Mouse (Mus musculus) WW6 (cell line): ENCODE measurements around the gene Ppp5c.

Experiments used
- DNase-seq: peaks from one replicate; pipeline ENCODE4 v3.0.0-alpha.2; 2013; ENCODE audit warnings: low read depth, low spot score

The Ppp5c gene

DNA sequence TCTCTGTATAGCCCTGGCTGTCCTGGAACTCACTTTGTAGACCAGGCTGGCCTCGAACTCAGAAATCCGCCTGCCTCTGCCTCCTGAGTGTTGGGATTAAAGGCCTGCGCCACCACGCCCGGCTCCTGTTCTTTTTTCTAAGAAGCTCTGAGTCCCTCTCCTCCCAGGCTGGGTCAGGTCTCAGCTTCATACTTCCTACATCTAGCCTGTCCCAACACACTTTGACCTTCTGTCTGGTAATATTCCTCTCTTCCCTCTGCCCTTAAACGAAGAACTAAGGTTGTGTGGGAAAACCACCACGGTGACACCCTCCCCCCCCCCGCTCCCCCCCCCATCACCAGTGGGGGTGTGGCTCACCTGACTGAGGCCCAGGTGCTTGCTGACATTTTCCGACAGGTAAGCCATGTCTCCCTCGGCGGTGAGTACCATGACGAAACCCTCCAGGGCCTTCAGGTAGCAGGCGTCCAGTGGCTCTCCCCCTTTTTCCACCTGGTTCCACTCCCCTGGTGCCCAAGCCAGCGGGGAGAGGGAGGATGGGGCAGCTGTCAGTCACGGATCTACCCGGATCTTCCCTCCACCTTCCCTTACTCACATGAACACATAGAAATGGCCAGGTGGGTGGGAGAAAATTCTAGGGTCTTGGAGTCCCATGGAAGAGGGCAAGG is 26.7 kb upstream of the Ppp5c start:
- no peak for DNase-seq

DNA sequence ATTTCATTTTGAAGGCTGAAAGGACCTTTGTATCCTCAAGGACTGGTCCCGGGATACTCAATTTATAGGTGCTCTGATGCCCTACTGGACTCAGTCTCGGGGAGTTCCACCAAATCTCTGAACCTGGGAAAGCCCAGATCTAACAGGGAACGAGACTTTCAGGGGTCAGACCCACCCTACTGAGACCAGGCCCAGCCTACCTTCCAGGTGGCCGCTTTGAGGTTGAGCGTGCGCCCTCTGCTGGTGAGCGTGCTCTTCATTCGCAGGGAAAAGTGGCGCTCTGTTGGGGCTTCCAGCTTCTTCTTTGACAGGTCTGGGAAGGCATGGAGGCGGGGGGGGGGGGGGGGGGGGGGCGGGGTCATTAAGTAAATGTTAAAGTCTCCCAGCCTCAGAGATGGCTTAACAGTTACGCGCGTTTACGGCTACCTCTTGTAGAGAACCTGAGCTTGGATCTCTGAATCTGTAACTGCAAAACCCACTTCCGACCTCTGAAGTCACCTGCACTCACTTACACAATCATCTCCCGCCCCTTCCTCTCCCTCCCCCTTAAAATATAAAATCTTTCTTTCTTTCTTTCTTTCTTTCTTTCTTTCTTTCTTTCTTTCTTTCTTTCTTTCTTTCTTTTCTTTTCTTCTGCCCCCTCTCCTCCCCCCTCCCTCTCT is 23.3 kb upstream of the Ppp5c start:
- peak; percentile 59 for DNase-seq

DNA sequence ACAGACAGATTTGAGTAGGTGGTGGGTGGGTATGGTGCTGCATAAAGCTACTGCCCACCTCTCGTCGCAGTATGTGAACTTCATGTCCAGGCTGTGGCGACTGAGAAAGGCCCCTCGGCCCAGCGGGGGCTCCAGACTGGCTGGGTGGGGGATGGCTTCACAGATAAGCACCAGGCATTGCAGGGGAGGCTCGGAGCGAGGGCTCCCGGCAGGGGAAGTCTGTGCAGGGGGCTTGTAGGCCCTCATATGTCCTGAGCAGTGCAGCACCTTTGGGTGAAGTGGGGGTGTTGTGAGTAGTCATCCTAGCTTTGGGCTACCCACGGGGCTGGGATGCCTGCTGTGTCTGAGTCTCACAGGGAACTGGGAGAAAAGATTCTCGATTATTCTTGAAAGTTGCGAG is 22.8 kb upstream of the Ppp5c start:
- no peak for DNase-seq

DNA sequence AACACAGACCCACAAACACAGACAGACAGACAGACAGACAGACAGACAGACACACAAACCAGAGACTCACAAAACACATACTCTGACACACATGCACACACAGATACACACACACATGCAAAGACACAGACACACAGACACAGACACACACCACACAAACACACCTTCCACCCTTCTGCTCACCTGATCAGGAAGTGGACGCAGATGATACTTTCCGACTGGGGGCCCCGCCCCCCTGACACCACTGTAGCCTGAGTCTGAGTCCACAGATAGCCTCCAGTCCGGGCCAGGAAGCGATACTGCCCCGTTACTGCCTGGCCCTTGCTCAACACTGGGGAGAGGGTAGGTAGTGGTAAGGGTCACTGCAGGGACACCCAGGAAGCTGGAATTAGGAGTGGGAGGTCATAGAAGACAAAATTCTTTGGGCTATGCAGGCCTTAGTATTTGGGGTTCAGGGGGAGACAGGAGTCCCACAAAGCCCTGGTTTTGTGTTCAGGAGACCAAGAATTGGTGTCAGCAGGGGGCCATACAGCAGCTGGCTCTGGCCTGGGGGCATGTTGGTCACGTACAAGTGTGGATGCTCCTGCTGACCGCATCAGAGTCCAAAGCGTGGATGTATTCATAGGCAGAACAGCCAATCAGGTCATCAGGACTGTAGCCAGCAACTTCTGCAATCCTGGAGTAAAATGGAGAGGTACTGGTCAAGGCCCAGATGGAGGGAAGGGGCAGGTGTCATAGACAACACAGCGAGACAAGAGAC is 20.9 kb upstream of the Ppp5c start:
- no peak for DNase-seq

DNA sequence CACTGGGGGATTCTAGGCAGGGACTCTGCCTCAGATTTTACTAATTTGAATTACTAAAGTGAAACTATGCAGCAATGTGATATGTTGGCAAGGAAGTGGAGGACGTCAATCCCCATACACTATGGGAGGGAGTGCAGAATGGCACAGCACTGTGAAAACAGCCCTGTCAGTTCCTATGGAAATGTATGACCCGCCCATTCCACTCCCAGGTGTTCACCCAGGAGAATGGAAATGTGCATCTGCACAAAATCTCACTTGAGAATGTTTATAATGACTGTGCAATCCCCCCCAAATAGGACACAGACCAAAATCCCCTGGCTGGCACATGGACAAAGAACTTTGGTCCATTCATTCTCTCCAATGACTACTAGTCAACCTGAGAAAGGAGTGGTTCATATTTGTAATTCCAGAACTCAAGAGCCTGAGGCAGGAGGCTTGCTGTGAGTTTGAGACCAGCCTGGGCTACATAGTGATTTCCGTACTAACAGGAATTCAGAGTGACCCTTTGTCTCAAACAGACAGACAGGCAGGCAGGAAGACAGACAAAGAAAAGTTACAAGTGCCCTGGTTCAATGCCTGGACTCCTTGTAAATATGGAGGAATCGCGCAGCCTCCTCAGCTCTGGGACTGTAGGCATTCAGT is 19.4 kb upstream of the Ppp5c start:
- DNase-seq, result no peak

DNA sequence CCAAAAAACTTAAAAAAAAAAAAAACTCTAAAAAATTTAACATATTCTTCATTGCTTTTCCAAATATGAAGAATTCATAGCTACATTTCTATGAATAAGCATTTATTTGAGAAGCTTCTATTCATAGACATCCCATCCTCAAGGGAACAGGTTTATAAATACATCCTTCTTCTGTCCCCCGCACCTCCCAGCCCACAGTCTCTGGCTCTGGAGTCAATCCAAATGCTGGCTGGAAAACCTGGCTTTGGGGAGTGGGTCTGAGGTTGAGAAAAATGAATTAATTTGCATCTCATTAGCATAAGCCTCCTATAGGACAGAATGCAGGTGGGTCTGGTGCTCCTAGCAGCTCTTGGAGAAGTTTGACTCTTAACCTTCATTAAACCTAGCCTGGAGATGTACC is 18.0 kb upstream of the Ppp5c start:
- DNase-seq, result no peak

DNA sequence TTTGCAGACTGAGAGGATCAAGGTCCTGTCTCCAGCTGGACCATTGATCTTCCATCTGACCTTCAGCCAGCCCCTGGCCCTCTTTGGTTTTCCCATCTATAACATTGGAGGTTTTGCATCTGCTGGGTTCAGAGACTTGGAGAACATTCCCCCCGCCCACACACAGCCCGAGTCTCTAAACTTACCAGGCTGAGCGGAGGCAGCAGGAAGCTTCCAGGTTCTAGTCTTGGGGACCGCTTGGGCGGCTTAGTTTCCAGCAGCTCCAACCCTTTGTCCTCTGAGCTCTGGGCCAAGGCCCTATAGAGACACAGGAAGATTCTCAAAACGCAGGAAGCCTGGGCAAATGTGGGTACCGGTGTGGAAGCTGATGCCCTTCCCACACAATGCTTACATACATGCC is 11.6 kb upstream of the Ppp5c start:
- DNase-seq, result no peak

DNA sequence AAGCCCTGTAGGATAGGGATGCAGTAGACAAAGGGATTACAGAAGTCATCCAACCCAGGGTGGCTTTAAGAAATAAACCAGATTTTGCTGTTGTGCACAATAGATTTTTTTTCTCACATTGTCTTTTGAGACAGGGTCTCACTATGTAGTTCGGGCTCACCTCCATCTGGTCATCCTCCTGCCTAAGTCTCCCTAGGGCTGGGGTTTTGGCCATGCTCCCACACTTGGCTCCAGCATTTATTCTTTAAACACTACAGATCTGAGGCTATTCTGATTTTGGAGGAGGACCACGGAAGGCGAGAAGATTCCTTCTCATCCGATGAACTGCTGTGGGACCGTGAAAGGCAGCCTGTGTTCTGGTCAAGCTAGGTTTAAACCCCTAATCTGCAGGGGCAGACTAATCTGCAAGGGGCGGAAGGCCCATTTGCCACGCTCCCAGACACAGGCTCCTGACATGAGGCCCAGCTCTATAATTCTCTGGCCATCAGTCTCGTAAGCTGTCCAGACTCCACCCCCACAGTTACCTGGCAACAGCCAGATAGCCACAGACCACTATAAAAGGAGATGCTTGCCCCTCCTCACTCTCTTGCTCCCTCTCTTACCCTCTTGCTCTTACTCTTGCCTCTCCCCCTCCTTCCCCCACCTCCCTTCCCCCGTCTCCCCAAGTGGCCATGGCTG is 10.4 kb upstream of the Ppp5c start:
- no peak for DNase-seq

DNA sequence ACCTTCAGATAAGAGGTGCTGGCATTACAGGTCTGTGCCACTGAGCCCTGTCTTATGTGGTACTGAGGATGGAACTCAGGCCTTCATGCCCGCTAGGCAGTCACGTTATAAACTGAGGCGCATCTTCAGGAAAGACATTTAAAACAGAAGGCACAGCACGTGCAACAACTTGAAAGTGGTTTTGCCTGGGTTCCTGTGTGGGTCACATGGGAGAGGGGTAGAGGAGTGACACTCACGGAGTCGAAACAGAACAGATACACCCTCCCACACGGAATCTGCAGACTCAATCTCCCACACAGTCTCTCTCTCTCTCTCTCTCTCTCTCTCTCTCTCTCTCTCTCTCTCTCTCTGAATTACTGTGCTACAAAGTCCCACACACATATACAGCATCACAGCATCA is 2.5 kb upstream of the Ppp5c start:
- no peak for DNase-seq

DNA sequence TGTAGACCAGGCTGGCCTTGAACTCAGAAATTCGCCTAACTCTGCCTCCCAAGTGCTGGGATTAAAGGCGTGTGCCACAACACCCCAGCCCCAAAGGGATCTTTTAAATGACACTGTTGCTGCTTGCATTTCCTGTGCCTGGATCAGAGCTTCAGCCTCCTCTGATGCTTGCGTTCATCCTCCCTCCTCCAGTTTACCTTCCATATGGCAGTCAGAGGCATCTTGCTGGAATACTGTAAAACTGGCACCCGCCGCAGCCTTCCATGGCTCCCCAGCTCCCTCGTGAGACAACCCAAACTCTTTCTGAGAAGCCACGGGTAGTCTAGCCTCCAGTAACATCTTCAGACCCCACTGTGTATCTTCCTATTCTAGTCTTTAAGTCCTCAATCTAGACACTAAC is 1.2 kb upstream of the Ppp5c start:
- no peak for DNase-seq

DNA sequence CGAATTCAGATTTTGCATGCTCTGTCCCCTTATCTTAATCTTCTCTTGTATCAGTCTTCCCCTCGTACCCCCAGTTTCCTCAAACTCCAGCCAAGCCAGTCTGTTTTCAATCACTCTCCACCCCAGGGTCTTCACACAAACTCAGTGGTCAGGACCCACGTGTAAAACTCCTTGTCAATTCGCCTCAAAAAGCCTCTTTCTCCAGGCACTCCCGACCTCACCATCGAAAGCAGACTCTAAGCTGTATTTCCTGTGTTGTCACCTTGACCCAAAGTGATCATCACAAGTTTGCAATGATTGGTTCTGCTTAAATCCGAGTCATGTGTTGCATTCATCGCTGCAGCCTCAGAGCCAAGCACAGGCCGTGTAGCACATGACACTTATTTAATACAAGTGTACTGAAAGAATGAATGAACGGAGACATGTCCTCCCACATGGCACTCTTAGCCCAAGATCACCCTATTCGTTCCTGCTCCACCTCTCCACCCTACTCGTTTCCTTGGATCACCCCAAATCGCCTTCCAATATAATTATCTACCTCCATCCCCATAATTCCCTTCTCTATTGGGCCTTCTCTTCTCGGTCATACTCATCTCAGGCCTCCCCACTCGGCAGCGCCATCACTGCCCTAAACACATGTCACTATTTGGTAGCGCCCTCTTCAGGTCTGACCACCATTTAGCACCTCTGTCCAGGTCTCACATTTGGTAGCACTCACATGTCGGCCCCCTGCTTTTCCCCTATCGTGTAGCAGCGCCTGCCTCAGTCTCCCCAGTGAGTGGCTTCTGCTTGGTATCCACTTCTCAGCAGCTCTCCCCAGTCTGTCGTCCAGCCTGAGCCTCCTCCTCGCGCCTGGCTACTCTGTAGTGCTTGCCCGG is 775 bp downstream of the Ppp5c start:
- DNase-seq, result peak; percentile 73

DNA sequence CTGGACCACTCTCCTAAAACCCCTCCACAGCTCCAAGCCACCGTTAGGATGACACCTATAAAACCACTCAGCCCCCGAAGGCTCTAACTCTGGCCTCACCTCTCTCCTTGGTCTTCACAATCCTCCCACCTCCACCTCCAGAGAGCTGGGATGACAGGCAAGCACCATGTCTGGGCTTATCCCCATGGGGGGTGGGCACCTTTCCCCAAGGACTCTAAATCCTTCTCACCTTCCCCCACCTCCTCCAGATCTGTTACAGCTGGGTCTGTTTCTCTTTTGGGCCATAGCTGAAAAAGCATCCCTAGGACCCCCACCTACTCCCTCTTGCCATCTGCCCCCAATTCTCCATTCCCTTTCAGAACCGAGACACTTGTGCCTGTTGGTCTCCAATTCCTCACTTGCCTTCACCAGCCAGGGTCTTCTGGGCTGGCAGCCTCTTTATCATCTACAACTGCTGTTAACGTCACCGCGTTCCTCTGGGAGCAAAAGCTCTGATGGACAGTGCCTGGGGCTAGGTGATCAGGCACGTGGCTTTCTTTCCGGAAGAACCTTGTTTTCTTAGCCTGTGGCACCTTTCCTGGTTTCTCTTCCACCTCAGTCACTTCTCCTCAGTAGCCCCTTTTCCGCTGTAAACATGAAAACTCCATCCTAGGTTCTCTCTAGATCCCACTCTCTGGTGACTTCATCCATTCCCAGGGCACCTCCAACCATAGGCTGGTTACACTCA is 1.7 kb downstream of the Ppp5c start:
- no peak for DNase-seq

DNA sequence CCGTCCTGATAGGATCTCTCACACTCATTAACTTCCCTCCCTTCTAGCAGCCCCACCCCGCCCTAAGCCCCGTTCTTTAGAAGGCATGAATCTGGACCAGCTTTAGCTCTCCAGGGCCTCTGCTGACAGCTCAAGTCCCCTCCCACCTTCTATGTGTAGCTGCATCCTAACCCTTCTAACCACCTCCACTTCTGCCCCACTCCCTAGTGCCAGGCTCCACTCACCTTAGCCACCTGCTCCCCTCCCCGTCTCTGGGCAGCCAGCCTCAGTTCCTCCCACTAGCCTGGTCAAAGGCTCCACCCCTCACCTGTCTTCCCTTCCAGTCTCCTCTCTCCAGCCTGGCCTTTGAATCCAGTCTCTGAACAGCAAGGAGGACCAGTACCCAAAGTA is 2.2 kb downstream of the Ppp5c start:
- DNase-seq, result no peak

DNA sequence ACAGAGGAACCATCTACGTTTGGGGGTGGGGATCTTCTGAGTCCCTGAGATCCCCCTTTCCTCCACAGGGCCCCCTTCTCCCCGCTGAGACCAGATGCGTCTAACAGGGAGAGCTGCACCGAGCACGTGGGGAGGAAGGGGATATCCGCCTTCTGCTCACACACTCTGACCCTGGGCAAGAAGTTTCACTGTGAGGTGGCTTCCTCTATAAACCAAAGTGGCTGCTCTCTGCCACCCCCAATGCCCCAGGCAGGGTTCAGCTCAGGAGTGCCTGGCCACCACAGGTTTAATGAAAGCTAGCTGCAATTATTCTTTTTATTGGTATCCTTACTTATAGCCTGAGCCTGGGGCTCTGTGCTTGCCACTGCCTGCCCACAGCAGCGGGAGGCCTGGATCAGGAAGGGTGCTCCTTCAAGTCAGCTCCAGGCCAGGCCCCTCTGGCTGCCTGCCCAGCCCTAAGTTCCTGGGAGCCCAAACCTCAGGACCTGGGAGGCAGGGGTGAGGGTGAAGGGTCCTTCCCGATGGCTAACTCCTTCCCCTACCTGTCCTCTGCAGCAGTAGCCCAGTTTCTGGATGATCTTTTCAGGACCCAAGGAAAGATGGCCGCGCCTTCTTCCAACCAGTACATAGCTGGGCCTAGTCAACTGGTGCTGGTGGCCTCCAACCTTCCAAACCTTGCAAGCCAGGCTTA is 2.8 kb downstream of the Ppp5c start:
- no peak for DNase-seq

DNA sequence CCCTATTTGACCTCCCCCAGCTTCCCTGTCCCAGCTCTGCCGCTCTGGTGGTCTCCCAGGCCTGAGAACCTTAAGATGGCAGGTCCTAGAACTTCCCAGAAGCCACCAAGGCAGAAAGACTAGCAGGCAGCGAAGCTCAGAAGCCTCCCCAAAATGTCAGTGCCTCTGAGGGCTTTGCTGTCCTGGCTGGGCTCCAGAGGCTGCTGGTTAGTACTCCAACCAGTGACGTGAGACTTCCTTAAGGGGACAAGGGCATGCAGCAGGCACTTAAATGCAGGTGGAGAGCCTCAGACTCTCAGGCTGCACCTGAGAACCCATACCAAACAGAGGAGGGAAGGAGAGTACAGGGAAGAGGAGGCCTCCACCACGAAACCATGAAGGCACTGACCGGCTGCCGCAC is 3.6 kb downstream of the Ppp5c start:
- DNase-seq, result no peak

DNA sequence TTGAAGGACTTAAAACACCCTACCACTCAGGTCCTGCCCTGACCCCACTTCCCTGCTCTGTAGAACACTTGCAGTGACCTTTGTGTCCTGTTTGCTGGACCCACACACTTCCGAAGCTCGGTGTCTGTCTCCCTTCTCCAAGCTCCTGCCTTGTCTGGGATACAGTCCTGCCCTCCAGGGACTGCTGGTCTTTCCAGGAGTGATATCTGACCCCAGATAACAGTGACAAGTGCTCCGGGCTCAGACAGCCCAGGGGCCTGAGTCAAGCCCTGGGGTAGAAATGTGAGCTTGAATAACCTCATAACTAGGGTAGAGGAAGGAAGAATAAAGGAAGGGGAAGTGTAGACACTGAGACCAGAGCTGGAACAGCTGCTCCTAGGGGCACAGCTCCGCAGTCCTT is 4.0 kb downstream of the Ppp5c start:
- DNase-seq, result no peak

DNA sequence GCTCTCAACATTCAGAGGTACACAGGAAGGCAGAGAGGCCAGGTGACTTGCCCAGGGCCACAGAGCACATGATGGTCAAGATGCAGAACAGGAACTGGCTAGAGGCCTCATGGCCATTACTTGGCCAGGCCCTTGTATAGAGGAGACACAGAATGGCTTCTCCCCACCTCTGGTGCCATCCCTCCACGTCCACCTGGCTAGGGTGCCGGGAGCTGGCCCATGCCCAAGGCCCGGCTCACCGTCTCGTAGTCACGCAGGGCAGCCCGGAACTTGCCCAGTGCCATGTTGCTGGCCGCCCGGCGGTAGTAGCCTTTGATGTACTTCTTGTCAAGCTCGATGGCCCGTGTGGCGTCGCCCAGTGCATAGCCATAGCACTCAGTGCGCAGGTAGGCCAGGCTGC is 5.5 kb downstream of the Ppp5c start:
- DNase-seq, result no peak

DNA sequence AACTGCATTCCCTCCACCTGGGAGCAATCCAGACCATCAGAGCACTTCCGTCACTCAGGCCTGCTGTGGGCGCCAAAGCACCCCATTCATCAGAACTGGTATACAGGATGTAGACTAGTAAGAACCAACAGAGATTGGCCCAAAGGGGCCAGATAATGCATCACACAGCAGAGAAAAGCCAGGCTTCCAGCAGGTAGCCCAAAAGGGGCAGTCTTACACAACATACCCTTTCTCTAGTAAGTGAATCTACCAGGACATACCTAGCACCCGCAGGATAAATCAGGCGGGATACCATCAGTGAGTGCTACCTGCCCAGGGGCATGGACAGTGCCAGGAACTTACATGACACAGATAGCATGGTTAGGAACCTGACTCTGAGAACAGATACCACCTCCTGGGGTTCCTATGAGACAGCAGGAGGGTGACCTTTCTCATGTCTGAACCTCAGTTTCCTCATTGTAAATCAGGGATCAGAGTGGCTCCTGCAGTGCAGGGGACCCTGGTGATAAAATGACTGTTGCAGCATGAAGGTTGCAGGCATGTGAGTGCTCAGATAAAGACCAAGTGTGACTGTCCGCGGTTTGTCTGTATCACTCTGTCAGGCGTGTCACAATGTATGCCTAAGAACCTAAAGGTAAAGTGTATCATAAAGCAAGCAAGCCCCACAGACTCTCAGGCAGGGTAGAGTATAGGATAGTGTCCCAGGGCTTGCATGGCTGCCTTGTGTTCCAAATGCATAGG is 8.1 kb downstream of the Ppp5c start:
- no peak for DNase-seq

DNA sequence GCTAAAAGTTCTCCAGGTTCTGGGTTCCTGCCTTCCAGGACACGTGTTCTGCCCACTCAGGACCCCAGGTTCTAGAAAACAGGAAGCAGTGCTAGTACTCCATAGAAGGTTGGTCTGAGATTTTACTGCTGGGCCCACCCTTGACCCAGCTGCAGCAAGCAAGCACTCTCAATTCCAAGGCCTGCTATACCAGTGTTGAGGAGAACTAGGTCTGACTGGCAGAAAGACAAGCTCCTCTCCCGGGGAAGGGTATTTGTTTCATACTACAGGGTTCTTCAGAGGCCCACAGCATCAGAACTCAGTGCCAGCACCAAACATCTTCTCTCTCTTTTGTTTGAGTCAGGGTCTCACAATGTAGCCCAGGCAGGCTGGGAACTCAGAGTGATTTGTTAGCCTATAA is 9.8 kb downstream of the Ppp5c start:
- no peak for DNase-seq
